Mouse (Mus musculus) megakaryocyte, embryonic 14.5 days (primary cell): ENCODE measurements around the gene Eif3k. TPM values are rescaled to one million over a fixed set of nuclear protein-coding genes. Genes with fewer than 3 reads are reported as not detected.

Experiments
- H3K27me3 ChIP-seq: replicated peaks from 2 replicates; pipeline ENCODE3; 2012; ENCODE audit warnings: inconsistent platforms
- H3K36me3 ChIP-seq: replicated peaks from 2 replicates; pipeline ENCODE3; 2012; ENCODE audit warnings: low read length, inconsistent platforms, mixed read lengths
- H3K4me1 ChIP-seq: 2 replicates; pipeline ENCODE4 v1.6.1; 2012; ENCODE audit warnings: inconsistent platforms
- H3K4me3 ChIP-seq: replicated peaks from 2 replicates; pipeline ENCODE3; 2012; ENCODE audit warnings: moderate library complexity, mild to moderate bottlenecking, inconsistent platforms
- H3K9me3 ChIP-seq: 2 replicates; pipeline ENCODE4 v1.6.1; 2012; ENCODE audit warnings: inconsistent platforms
- FLI1 ChIP-seq: IDR thresholded peaks from 2 replicates; pipeline ENCODE4 v1.6.1; 2012; ENCODE audit warnings: low read length, inconsistent platforms, mixed read lengths
- GATA1 ChIP-seq: IDR thresholded peaks from 3 replicates; pipeline ENCODE4 v1.6.1; 2012; ENCODE audit warnings: mixed read lengths, low read length, inconsistent platforms, borderline replicate concordance
- polyA plus RNA-seq: library from polyadenylated mRNA; stranded (reverse); fragments of >175 nt; gene quantifications from 2 replicates; pipeline ENCODE4 v1.2.3, GENCODE M21; 2012; ENCODE audit warnings: low replicate concordance; ENCODE audit not compliant: insufficient read depth

The Eif3k gene
- polyA plus RNA-seq, 1 experiment: 185 TPM

- Histone ChIP-seq H3K27me3 (no peaks in the 10 kb centered on the region), H3K9me3 (no peaks in the 10 kb centered on the region), H3K4me3 (no peak overlapping the region), H3K36me3 (peaks cover 84% of the 10 kb centered on the region), H3K4me1 (peaks cover 96% of the 10 kb centered on the region)
- no peak for TF ChIP-seq FLI1
- TF ChIP-seq GATA1: no peak
These were observed 51.2 kb downstream of the Eif3k start for GRCm38 (mm10) chr7:28930320-28931031.

DNA sequence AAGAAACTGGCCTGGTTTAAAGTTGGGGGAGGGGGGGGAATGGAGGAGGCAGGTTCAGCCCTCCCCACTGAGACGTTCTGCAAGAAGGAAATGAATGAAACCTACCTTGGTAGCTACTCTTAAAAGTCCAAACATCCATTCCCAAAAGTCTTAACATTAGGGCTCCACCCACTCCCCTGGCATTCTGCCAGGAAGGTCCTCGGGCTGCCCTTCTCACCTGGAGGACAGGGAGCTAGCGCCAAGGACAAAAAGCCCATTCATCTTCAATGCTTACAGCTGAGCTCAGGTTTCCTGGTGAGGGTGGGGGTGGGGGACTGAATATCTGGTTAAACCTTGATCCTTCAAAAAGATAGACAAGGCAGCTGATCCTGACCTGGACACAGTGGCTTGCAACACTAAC lies 52.3 kb downstream of the Eif3k start:
- no peak overlapping the region for H3K4me3 ChIP-seq
- H3K36me3 ChIP-seq: peaks cover 85% of the 10 kb centered on the region
- H3K4me1 ChIP-seq: peaks cover 96% of the 10 kb centered on the region
- TF ChIP-seq FLI1: no peak
- no peak for TF ChIP-seq GATA1
- no peaks in the 10 kb centered on the region for H3K27me3 ChIP-seq
- no peaks in the 10 kb centered on the region for H3K9me3 ChIP-seq

GRCm38 (mm10) chr7:28926172-28926571 lies 55.5 kb downstream of the Eif3k start:
- TF ChIP-seq FLI1 (no peak), GATA1 (no peak)
- no peaks in the 10 kb centered on the region for H3K27me3 ChIP-seq
- no peak overlapping the region for H3K4me3 ChIP-seq
- H3K36me3 ChIP-seq: peaks cover 94% of the 10 kb centered on the region
- no peaks in the 10 kb centered on the region for H3K9me3 ChIP-seq
- peaks cover 98% of the 10 kb centered on the region for H3K4me1 ChIP-seq

GRCm38 (mm10) chr7:28925317-28925716 lies 56.3 kb downstream of the Eif3k start:
- Histone ChIP-seq H3K36me3 (peaks cover 94% of the 10 kb centered on the region), H3K4me3 (peak overlapping the region; percentile 76), H3K9me3 (no peaks in the 10 kb centered on the region), H3K4me1 (peaks cover 98% of the 10 kb centered on the region), H3K27me3 (no peaks in the 10 kb centered on the region)
- TF ChIP-seq FLI1 (no peak), GATA1 (no peak)

- Histone ChIP-seq H3K27me3 (no peaks in the 10 kb centered on the region), H3K4me3 (peak overlapping the region; percentile 76), H3K9me3 (no peaks in the 10 kb centered on the region), H3K36me3 (peaks cover 94% of the 10 kb centered on the region), H3K4me1 (peaks cover 98% of the 10 kb centered on the region)
- TF ChIP-seq FLI1 (no peak), GATA1 (no peak)
These were observed 56.9 kb downstream of the Eif3k start for GRCm38 (mm10) chr7:28924802-28925201.

DNA sequence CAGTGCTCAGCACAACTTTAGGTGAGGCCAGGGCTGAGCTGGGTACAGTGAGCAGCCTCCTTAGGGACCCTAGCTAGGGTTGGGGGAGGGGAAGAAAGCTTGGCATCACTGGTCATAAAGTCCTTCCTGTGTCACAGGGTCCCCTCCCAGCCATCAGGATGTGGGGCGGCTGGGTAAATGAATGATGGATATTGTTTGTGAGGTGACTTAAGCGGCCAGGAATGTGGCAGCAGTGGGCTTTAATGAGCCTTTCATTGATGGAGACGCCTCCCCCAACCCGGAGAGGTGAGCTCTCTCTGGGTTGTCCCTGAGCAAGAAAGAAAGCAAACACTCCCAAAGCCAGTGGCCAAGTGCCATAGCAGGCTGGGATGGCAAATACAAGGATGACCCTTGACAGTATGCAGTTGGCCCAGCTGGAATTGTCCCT lies 57.8 kb downstream of the Eif3k start:
- peaks cover 94% of the 10 kb centered on the region for H3K36me3 ChIP-seq
- H3K9me3 ChIP-seq: no peaks in the 10 kb centered on the region
- peak overlapping the region; percentile 64 for H3K4me3 ChIP-seq
- TF ChIP-seq FLI1 (no peak), GATA1 (no peak)
- no peaks in the 10 kb centered on the region for H3K27me3 ChIP-seq
- H3K4me1 ChIP-seq: peaks cover 98% of the 10 kb centered on the region

- peaks cover 95% of the 10 kb centered on the region for H3K36me3 ChIP-seq
- no peaks in the 10 kb centered on the region for H3K9me3 ChIP-seq
- no peak overlapping the region for H3K4me3 ChIP-seq
- no peak for TF ChIP-seq GATA1
- no peak for TF ChIP-seq FLI1
- no peaks in the 10 kb centered on the region for H3K27me3 ChIP-seq
- H3K4me1 ChIP-seq: peaks cover 98% of the 10 kb centered on the region
These were observed 59.1 kb downstream of the Eif3k start for GRCm38 (mm10) chr7:28922606-28923005.

DNA sequence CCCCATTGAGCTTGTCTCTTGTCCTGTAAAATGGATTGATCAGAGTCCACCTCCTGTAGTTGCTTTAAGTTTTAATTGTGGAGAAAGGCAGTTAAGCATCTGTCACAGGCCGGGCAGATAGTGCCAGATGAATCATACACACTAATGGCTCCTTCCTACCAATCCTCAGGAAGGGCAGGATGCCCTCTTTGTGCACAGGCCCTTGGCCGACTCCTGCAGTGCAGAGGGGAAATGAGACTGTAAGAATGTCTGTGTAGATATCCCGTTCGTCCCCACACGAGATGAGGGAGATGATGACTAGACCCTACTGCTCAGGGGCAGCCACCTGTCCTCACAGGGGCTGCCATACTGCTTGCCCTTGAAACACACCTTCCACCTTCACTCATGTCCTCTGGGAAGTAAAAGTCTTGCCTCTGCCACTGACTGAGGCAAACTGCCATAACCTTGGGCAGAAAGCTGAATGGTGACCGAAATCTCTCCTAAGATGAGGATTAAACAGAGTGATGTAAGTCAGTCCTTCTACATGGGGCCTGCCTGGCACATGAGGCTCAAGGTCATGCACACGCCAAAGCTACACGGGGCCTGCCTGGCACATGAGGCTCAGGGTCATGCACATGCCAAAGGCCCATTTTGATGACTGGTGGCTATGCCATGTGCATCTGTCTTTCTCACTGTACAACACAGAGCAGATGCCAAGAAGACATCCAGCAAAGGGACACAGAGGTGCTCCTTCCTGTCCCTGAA lies 59.8 kb downstream of the Eif3k start:
- Histone ChIP-seq H3K4me3 (peak overlapping the region; percentile 40), H3K9me3 (no peaks in the 10 kb centered on the region), H3K27me3 (no peaks in the 10 kb centered on the region), H3K36me3 (peaks cover 98% of the 10 kb centered on the region), H3K4me1 (peaks cover 100% of the 10 kb centered on the region)
- TF ChIP-seq FLI1: no peak
- TF ChIP-seq GATA1: no peak

Other genes with a start within 250 kb of the Eif3k start
- gene Mrps12, start 240.0 kb downstream of the Eif3k start, polyA plus RNA-seq: 283 and 464 TPM in 2 replicates
- gene Sars2, start 239.9 kb downstream of the Eif3k start, polyA plus RNA-seq: 16.1 and 18.5 TPM in 2 replicates
- not detected in 2 replicates for gene Ccer2, start 225.7 kb downstream of the Eif3k start, polyA plus RNA-seq
- gene Sirt2, start 215.1 kb downstream of the Eif3k start, polyA plus RNA-seq: 230 and 254 TPM in 2 replicates
- gene Nfkbib, start 214.4 kb downstream of the Eif3k start, polyA plus RNA-seq: 239 and 363 TPM in 2 replicates
- gene Rinl, start 192.9 kb downstream of the Eif3k start, polyA plus RNA-seq: 30.8 and 66.7 TPM in 2 replicates
- gene Hnrnpl, start 173.3 kb downstream of the Eif3k start, polyA plus RNA-seq: 226 and 241 TPM in 2 replicates
- gene Ech1, start 156.6 kb downstream of the Eif3k start, polyA plus RNA-seq: 12.0 and 64.8 TPM in 2 replicates
- gene Lgals4, start 148.0 kb downstream of the Eif3k start, polyA plus RNA-seq: 1.3 TPM in 1 of 2 replicates, not detected in the other
- gene Lgals7, start 118.0 kb downstream of the Eif3k start, polyA plus RNA-seq: not detected in 2 replicates
- gene Capn12, start 100.4 kb downstream of the Eif3k start, polyA plus RNA-seq: 0.08 TPM in 1 of 2 replicates, not detected in the other
- gene Actn4, start 19.5 kb downstream of the Eif3k start, polyA plus RNA-seq: 517 and 590 TPM in 2 replicates
- 270 and 353 TPM in 2 replicates for gene Map4k1, start 186 bp upstream of the Eif3k start, polyA plus RNA-seq
- gene Ryr1, start 143.3 kb upstream of the Eif3k start, polyA plus RNA-seq: 0.12 TPM in 1 of 2 replicates, not detected in the other
- gene Rasgrp4, start 153.0 kb upstream of the Eif3k start, polyA plus RNA-seq: 1.9 and 7.5 TPM in 2 replicates
- 75.5 and 135 TPM in 2 replicates for gene Fam98c, start 174.4 kb upstream of the Eif3k start, polyA plus RNA-seq
- 16.0 and 26.1 TPM in 2 replicates for gene Ggn, start 188.3 kb upstream of the Eif3k start, polyA plus RNA-seq
- gene Spred3, start 188.5 kb upstream of the Eif3k start, polyA plus RNA-seq: 5.9 and 7.0 TPM in 2 replicates
- gene Psmd8, start 198.8 kb upstream of the Eif3k start, polyA plus RNA-seq: 131 and 177 TPM in 2 replicates
- gene Catsperg1, start 232.2 kb upstream of the Eif3k start, polyA plus RNA-seq: 0.19 and 0.61 TPM in 2 replicates